Mouse (Mus musculus) CH12.LX (cell line): ENCODE results near the gene Rbm46. TPM values are rescaled to one million over a fixed set of nuclear protein-coding genes. Genes with fewer than 3 reads are reported as not detected.

Experiments used
- DNase-seq: peaks from one replicate; pipeline ENCODE4 v3.0.0-alpha.2; 2013; ENCODE audit errors: extremely low read depth
- H3K27ac ChIP-seq: 2 replicates; pipeline ENCODE4 v1.5.1; 2012; ENCODE audit warnings: low read depth, mild to moderate bottlenecking, control low read depth, moderate library complexity; ENCODE audit not compliant: insufficient read depth
- H3K27me3 ChIP-seq: replicated peaks from 2 replicates; pipeline ENCODE3; 2012; ENCODE audit warnings: inconsistent platforms
- H3K36me3 ChIP-seq, 2 experiments: replicated peaks in 1 of 2; 2 replicates each; pipeline versions ENCODE3 to v1.6.1; 2012; ENCODE audit warnings: inconsistent platforms in 1 of 2, low read length in 1 of 2, mild to moderate bottlenecking in 1 of 2, mixed read lengths in 1 of 2, moderate library complexity in 1 of 2; ENCODE audit not compliant: control insufficient read depth in 1 of 2, insufficient read depth in 1 of 2
- H3K4me1 ChIP-seq, 2 experiments: 2 replicates each; pipeline ENCODE4 v1.6.1; 2012; ENCODE audit warnings: inconsistent platforms in 1 of 2, moderate library complexity in 1 of 2; ENCODE audit not compliant: insufficient read depth in 2 of 2, control insufficient read depth in 1 of 2
- H3K4me2 ChIP-seq: 2 replicates; pipeline ENCODE4 v1.6.1; 2012; ENCODE audit warnings: low read depth, mild to moderate bottlenecking, control low read depth; ENCODE audit not compliant: poor library complexity, insufficient read depth, severe bottlenecking
- H3K4me3 ChIP-seq, 3 experiments: fragments of 150-350 bp in 1 of 3; sonication (generic) in 1 of 3; replicated peaks in 1 of 3; 2 replicates each; pipeline versions ENCODE3 to v1.5.1; 2011 to 2012; ENCODE audit warnings: low read depth in 2 of 3, low read length in 2 of 3, mild to moderate bottlenecking in 2 of 3, moderate library complexity in 2 of 3, control low read depth in 1 of 3, improper control_type of control experiment in 1 of 3, inconsistent platforms in 1 of 3, mixed read lengths in 1 of 3; ENCODE audit not compliant: poor library complexity in 1 of 3
- H3K79me2 ChIP-seq: replicated peaks from 2 replicates; pipeline ENCODE4 v1.6.1; 2012; ENCODE audit warnings: mild to moderate bottlenecking, moderate library complexity; ENCODE audit not compliant: control insufficient read depth, poor library complexity, insufficient read depth, severe bottlenecking; ENCODE audit errors: extremely low read depth
- H3K9ac ChIP-seq: 2 replicates; pipeline ENCODE4 v1.6.1; 2012; ENCODE audit warnings: low read depth, mild to moderate bottlenecking, control low read depth, moderate library complexity; ENCODE audit not compliant: insufficient read depth
- H3K9me3 ChIP-seq: replicated peaks from 2 replicates; pipeline ENCODE3; 2012; ENCODE audit warnings: low read length, inconsistent platforms, mixed read lengths
- BHLHE40 ChIP-seq: IDR thresholded peaks from 2 replicates; pipeline ENCODE4 v1.6.1; 2011; ENCODE audit warnings: mild to moderate bottlenecking, low read depth, low read length, improper control_type of control experiment
- CHD1 ChIP-seq: IDR thresholded peaks from 2 replicates; pipeline ENCODE4 v1.6.1; 2012; ENCODE audit warnings: low read depth, low read length, improper control_type of control experiment, inconsistent platforms
- E2F4 ChIP-seq: IDR thresholded peaks from 2 replicates; pipeline ENCODE4 v1.6.1; 2011; ENCODE audit warnings: low read depth, low read length, improper control_type of control experiment; ENCODE audit not compliant: insufficient replicate concordance
- ELF1 ChIP-seq: IDR thresholded peaks from 2 replicates; pipeline ENCODE4 v1.6.1; 2014; ENCODE audit warnings: low read depth, mild to moderate bottlenecking, inconsistent platforms, low read length, improper control_type of control experiment
- EP300 ChIP-seq: IDR thresholded peaks from 2 replicates; pipeline ENCODE4 v1.6.1; 2011; ENCODE audit warnings: low read length, improper control_type of control experiment
- HCFC1 ChIP-seq: IDR thresholded peaks from 2 replicates; pipeline ENCODE4 v1.6.1; 2012; ENCODE audit warnings: low read depth, mild to moderate bottlenecking, inconsistent platforms, low read length, improper control_type of control experiment
- IRF4 ChIP-seq: IDR thresholded peaks from 2 replicates; pipeline ENCODE4 v1.6.1; 2014; ENCODE audit warnings: low read depth, mild to moderate bottlenecking, inconsistent platforms, low read length, improper control_type of control experiment
- JUN ChIP-seq: IDR thresholded peaks from 2 replicates; pipeline ENCODE4 v1.6.1; 2011; ENCODE audit warnings: low read depth, mild to moderate bottlenecking, low read length, improper control_type of control experiment, moderate library complexity; ENCODE audit not compliant: insufficient read depth
- JUND ChIP-seq: conservative IDR thresholded peaks from 2 replicates; pipeline ENCODE4 v1.6.1; 2011; ENCODE audit warnings: low read depth, low read length, improper control_type of control experiment
- KAT2A ChIP-seq: IDR thresholded peaks from 2 replicates; pipeline ENCODE4 v1.6.1; 2012; ENCODE audit warnings: low read length, improper control_type of control experiment, inconsistent platforms; ENCODE audit not compliant: insufficient replicate concordance
- MAFK ChIP-seq: IDR thresholded peaks from 2 replicates; pipeline ENCODE4 v1.6.1; 2011; ENCODE audit warnings: low read length, improper control_type of control experiment; ENCODE audit not compliant: insufficient replicate concordance
- MAX ChIP-seq: IDR thresholded peaks from 2 replicates; pipeline ENCODE4 v1.6.1; 2011; ENCODE audit warnings: low read length, improper control_type of control experiment
- MAZ ChIP-seq: IDR thresholded peaks from 2 replicates; pipeline ENCODE4 v1.6.1; 2012; ENCODE audit warnings: low read depth, mild to moderate bottlenecking, inconsistent platforms, low read length, improper control_type of control experiment, moderate library complexity
- NRF1 ChIP-seq: IDR thresholded peaks from 2 replicates; pipeline ENCODE4 v1.6.1; 2014; ENCODE audit warnings: low read depth, mild to moderate bottlenecking, inconsistent platforms, low read length, improper control_type of control experiment, moderate library complexity
- PAX5 ChIP-seq: IDR thresholded peaks from 2 replicates; pipeline ENCODE4 v1.6.1; 2012; ENCODE audit warnings: low read length, inconsistent platforms, mixed read lengths
- POLR2AphosphoS2 ChIP-seq: IDR thresholded peaks from 2 replicates; pipeline ENCODE4 v1.6.1; 2011; ENCODE audit warnings: low read depth, low read length, improper control_type of control experiment
- RAD21 ChIP-seq: IDR thresholded peaks from 2 replicates; pipeline ENCODE4 v1.6.1; 2011; ENCODE audit warnings: low read depth, mild to moderate bottlenecking, low read length, improper control_type of control experiment, moderate library complexity
- SMC3 ChIP-seq: IDR thresholded peaks from 2 replicates; pipeline ENCODE4 v1.6.1; 2011; ENCODE audit warnings: low read depth, low read length, improper control_type of control experiment
- TBP ChIP-seq: conservative IDR thresholded peaks from 2 replicates; pipeline ENCODE4 v1.6.1; 2011; ENCODE audit warnings: low read depth, low read length, improper control_type of control experiment
- UBTF ChIP-seq: IDR thresholded peaks from 2 replicates; pipeline ENCODE4 v1.6.1; 2012; ENCODE audit warnings: low read depth, mild to moderate bottlenecking, inconsistent platforms, low read length, improper control_type of control experiment, moderate library complexity
- USF1 ChIP-seq: IDR thresholded peaks from 2 replicates; pipeline ENCODE4 v1.6.1; 2014; ENCODE audit warnings: low read depth, mild to moderate bottlenecking, inconsistent platforms, low read length, improper control_type of control experiment
- ZC3H11A ChIP-seq: IDR thresholded peaks from 2 replicates; pipeline ENCODE4 v1.6.1; 2012; ENCODE audit warnings: low read depth, mild to moderate bottlenecking, inconsistent platforms, low read length, improper control_type of control experiment
- ZKSCAN1 ChIP-seq: IDR thresholded peaks from 2 replicates; pipeline ENCODE4 v1.6.1; 2012; ENCODE audit warnings: low read depth, inconsistent platforms, low read length, improper control_type of control experiment, borderline replicate concordance
- ZMIZ1 ChIP-seq: IDR thresholded peaks from 2 replicates; pipeline ENCODE4 v1.6.1; 2012; ENCODE audit warnings: low read depth, mild to moderate bottlenecking, inconsistent platforms, low read length, improper control_type of control experiment
- ZNF384 ChIP-seq: IDR thresholded peaks from 2 replicates; pipeline ENCODE4 v1.6.1; 2012; ENCODE audit warnings: low read depth, low read length, improper control_type of control experiment, inconsistent platforms
- dilution Hi-C: fragments of 300-500 bp; cut with MboI; formaldehyde crosslinking; loops from 2 replicates; pipeline ENCODE4 v1.14.3; 2020; ENCODE audit warnings: low sequenced_read_pairs; ENCODE audit not compliant: extremely low pct_unique_long_range_greater_than_20kb, extremely low pct_ligation_motif_present
- in situ Hi-C: fragments of 300-500 bp; cut with MboI; formaldehyde crosslinking; loops from 3 replicates; pipeline ENCODE4 v1.14.3; 2019; ENCODE audit warnings: low sequenced_read_pairs, low pct_ligation_motif_present, low pct_unique_long_range_greater_than_20kb, mixed read lengths
- polyA plus RNA-seq: library from polyadenylated mRNA; unstranded; fragments of >175 nt; gene quantifications from 2 replicates; pipeline ENCODE4 v1.2.1, GENCODE M21; 2012; ENCODE audit warnings: low read depth; ENCODE audit not compliant: insufficient read length
- total RNA-seq, 2 experiments: library from RNA; depleted of rRNA; stranded (reverse); fragments of 300-350 nt in 1 of 2; fragments of >200 nt in 1 of 2; gene quantifications; 2 replicates each; pipeline ENCODE4 v1.2.3; 2012 to 2014

Gene Rbm46
- total and polyA plus RNA-seq, 3 experiments: not detected

DNA sequence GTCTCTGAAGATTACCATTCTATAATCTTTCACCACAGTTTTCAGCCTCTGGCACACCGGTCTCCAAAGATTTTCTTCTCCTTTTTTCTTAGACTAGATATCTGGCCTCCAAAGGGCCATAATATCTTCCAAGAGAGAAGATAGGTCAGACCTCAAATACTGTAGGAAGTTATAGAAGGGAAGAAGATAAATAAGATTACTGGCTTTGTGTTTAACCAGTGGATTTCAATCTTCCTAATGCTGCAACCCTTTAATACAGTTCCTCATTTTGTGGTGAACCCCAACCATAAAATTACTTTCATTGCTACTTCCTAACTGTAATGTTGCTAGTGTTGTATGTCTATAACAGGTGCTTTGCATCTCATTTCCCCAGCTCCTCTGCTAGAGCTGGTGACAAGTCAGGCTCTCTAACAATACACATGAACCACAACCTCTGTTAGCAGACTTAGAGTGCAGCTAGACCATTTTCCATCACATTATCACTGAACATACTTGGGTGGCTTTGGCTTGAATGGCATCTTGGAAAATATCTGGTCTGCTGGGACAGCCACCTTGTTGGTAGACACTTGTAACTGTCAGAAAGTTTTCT is 67.9 kb downstream of the Rbm46 start:
- Histone ChIP-seq H3K36me3 (no peaks in the 10 kb centered on the region), H3K4me2 (no peak overlapping the region), H3K9ac (no peak overlapping the region), H3K27me3 (no peaks in the 10 kb centered on the region), H3K4me1 (peaks cover 0 to 5% of the 10 kb centered on the region in 2 experiments; a peak in 1 of 4 replicates), H3K9me3 (no peaks in the 10 kb centered on the region), H3K4me3 (no peak overlapping the region), H3K27ac (no peak overlapping the region), H3K79me2 (no peaks in the 10 kb centered on the region)
- in situ Hi-C loops: no loop called here
- peak; percentile 2 for DNase-seq
- TF ChIP-seq TBP (no peak), RAD21 (no peak), KAT2A (no peak), UBTF (no peak), ZMIZ1 (no peak), PAX5 (no peak), ZNF384 (no peak), CHD1 (no peak), POLR2AphosphoS2 (no peak), HCFC1 (no peak), MAZ (no peak), USF1 (no peak), NRF1 (no peak), JUN (no peak)
- dilution Hi-C loops: no loop called here

GRCm38 (mm10) chr3:82805291-82805690 is 71.0 kb downstream of the Rbm46 start:
- no peak overlapping the region for H3K4me3 ChIP-seq
- dilution Hi-C loops: no loop called here
- no peak for DNase-seq

More at GRCm38 (mm10) chr3:82805291-82805690, 71.0 kb downstream of the Rbm46 start:
- no peak overlapping the region for H3K27ac ChIP-seq
- no peak overlapping the region for H3K4me2 ChIP-seq
- no peaks in the 10 kb centered on the region for H3K27me3 ChIP-seq
- in situ Hi-C loops: no loop called here
- peaks cover 0 to 5% of the 10 kb centered on the region in 2 experiments; a peak in 1 of 4 replicates for H3K4me1 ChIP-seq
- H3K79me2 ChIP-seq: no peaks in the 10 kb centered on the region
- TF ChIP-seq SMC3 (no peak), JUND (no peak), E2F4 (no peak), IRF4 (no peak), USF1 (no peak), ZMIZ1 (no peak), MAX (no peak), HCFC1 (no peak), UBTF (no peak), EP300 (no peak), NRF1 (no peak), ELF1 (no peak), ZKSCAN1 (no peak), MAFK (no peak), BHLHE40 (no peak), POLR2AphosphoS2 (no peak), ZC3H11A (no peak), MAZ (no peak)
- no peaks in the 10 kb centered on the region for H3K36me3 ChIP-seq
- no peaks in the 10 kb centered on the region for H3K9me3 ChIP-seq
- H3K9ac ChIP-seq: no peak overlapping the region
